Mouse (Mus musculus) kidney, embryonic 14.5 days (tissue): ENCODE data around the gene Ankrd6. TPM values are rescaled to one million over a fixed set of nuclear protein-coding genes. Genes with fewer than 3 reads are reported as not detected.

Source experiments
- ATAC-seq: fragments of 200-750 bp; cut with Nextera tagmentation; 2 replicates; pipeline ENCODE4 v1.8.0; 2017; ENCODE audit warnings: moderate number of reproducible peaks, mild to moderate bottlenecking, moderate TSS enrichment, moderate library complexity; ENCODE audit not compliant: low FRiP score, low TSS enrichment
- H3K27ac ChIP-seq: fragments of 300-500 bp; sonication (generic); 2 replicates; pipeline ENCODE4 v1.5.1; 2014; ENCODE audit warnings: low read depth, mild to moderate bottlenecking, low read length, moderate library complexity, mixed read lengths
- H3K27me3 ChIP-seq: fragments of 300-500 bp; sonication (generic); 2 replicates; pipeline ENCODE4 v1.6.1; 2014; ENCODE audit warnings: mild to moderate bottlenecking, low read length; ENCODE audit not compliant: control insufficient read depth, insufficient read depth
- H3K36me3 ChIP-seq: fragments of 300-500 bp; sonication (generic); 2 replicates; pipeline ENCODE4 v1.6.1; 2014; ENCODE audit warnings: low read length, mixed read lengths; ENCODE audit not compliant: control insufficient read depth, insufficient read depth
- H3K4me1 ChIP-seq: fragments of 300-500 bp; sonication (generic); 2 replicates; pipeline ENCODE4 v1.6.1; 2014; ENCODE audit warnings: low read length, mixed read lengths; ENCODE audit not compliant: control insufficient read depth, insufficient read depth
- H3K4me2 ChIP-seq: fragments of 300-500 bp; sonication (generic); replicated peaks from 2 replicates; pipeline ENCODE4 v1.6.1; 2014; ENCODE audit warnings: low read depth, mild to moderate bottlenecking, low read length
- H3K4me3 ChIP-seq: fragments of 300-500 bp; sonication (generic); 2 replicates; pipeline ENCODE4 v1.5.1; 2014; ENCODE audit warnings: mild to moderate bottlenecking, low read length
- H3K9ac ChIP-seq: fragments of 300-500 bp; sonication (generic); 2 replicates; pipeline ENCODE4 v1.6.1; 2014; ENCODE audit warnings: low read depth, mild to moderate bottlenecking, low read length, moderate library complexity
- H3K9me3 ChIP-seq: fragments of 300-500 bp; sonication (generic); 2 replicates; pipeline ENCODE4 v1.6.1; 2016; ENCODE audit warnings: low read length; ENCODE audit not compliant: control insufficient read depth
- WGBS: fragments of 180-500 bp; shearing (Covaris S2); extraction: QIAGEN DNeasy Blood & Tissue Kit; methylation state at CpG from one replicate; pipeline ENCODE4 v1.1.7; 2014; 5-methylcytosine and 5-hydroxymethylcytosine counted together
- polyA plus RNA-seq: library from polyadenylated mRNA; unstranded; fragments of >200 nt; fragmentation: Nextera tagmentation; extraction: Ambion mirVana; gene quantifications from 2 replicates; pipeline ENCODE4 v1.2.1, GENCODE M21; 2014

Ankrd6 gene
- polyA plus RNA-seq, 1 experiment from 2014 or later: 14.3 TPM

GRCm38 (mm10) chr4:32961394-32961793 lies 10.8 kb upstream of the Ankrd6 start:
- Histone ChIP-seq H3K9me3 (no peaks in the 10 kb centered on the region), H3K4me2 (no peak overlapping the region), H3K9ac (no peak overlapping the region), H3K4me3 (no peak overlapping the region), H3K4me1 (no peaks in the 10 kb centered on the region), H3K27ac (no peak overlapping the region), H3K27me3 (no peaks in the 10 kb centered on the region), H3K36me3 (no peaks in the 10 kb centered on the region)
- WGBS: 80% methylated on average over 3 of the region's 3 CpGs
- no peak for ATAC-seq

DNA sequence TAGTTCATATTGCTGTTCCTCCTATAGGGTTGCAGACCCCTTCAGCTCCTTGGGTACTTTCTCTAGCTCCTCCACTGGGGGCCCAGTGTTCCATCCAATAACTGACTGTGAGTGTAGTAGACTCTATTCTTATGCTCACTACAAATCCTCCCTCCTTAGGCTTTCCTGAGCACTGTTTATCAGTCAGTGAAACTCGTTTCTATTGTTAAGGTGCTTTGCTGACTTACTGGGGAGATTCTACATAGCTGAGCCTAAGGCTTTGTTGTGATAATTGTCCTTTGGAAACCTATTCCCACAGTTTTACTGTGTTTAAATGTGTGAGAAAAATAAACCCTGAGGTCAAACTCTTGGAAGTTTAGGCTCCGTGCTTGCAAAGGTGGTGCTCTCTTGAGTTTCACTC lies 5.8 kb upstream of the Ankrd6 start:
- no peak overlapping the region for H3K4me2 ChIP-seq
- no peak overlapping the region for H3K9ac ChIP-seq
- no peaks in the 10 kb centered on the region for H3K36me3 ChIP-seq
- 0 out of 2 replicates have a peak, but pooled peaks cover 4% of the 10 kb centered on the region for H3K27me3 ChIP-seq
- H3K4me1 ChIP-seq: 0 out of 2 replicates have a peak, but pooled peaks cover 2% of the 10 kb centered on the region
- no peak overlapping the region for H3K27ac ChIP-seq
- no peak for ATAC-seq
- WGBS: 43% methylated on average over 2 of the region's 2 CpGs
- H3K4me3 ChIP-seq: no peak overlapping the region
- no peaks in the 10 kb centered on the region for H3K9me3 ChIP-seq

DNA sequence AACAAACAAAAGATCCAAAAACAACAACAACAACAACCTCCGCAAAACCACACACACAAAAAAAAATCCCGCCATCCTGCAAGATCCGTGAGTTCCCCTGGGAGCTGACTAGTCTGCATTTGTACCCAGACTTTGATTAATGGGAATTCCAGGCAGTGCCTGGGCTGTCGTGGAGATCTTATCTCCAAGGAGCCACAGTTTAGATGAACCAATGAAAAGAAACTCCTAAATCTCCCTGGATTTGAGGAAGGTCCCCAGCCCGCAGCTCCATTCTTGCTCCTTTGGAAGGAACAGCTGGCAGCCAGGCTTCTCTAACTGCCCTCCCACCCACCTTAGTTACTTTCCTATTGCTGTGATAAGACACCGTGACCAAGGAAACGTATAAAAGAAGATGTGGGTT lies 2.0 kb upstream of the Ankrd6 start:
- peaks cover 13% of the 10 kb centered on the region; the same call in 1 of the 2 replicates for H3K4me1 ChIP-seq
- WGBS: 3% methylated on average over 7 of the region's 7 CpGs
- H3K9ac ChIP-seq: no peak overlapping the region
- ATAC-seq: no peak
- peak overlapping the region; percentile 74; the same call in 1 of the 2 replicates for H3K4me3 ChIP-seq
- H3K36me3 ChIP-seq: no peaks in the 10 kb centered on the region
- peak overlapping the region; percentile 95 for H3K4me2 ChIP-seq
- peaks cover 9% of the 10 kb centered on the region; the same call in 1 of the 2 replicates for H3K27me3 ChIP-seq
- no peak overlapping the region for H3K27ac ChIP-seq
- H3K9me3 ChIP-seq: no peaks in the 10 kb centered on the region

DNA sequence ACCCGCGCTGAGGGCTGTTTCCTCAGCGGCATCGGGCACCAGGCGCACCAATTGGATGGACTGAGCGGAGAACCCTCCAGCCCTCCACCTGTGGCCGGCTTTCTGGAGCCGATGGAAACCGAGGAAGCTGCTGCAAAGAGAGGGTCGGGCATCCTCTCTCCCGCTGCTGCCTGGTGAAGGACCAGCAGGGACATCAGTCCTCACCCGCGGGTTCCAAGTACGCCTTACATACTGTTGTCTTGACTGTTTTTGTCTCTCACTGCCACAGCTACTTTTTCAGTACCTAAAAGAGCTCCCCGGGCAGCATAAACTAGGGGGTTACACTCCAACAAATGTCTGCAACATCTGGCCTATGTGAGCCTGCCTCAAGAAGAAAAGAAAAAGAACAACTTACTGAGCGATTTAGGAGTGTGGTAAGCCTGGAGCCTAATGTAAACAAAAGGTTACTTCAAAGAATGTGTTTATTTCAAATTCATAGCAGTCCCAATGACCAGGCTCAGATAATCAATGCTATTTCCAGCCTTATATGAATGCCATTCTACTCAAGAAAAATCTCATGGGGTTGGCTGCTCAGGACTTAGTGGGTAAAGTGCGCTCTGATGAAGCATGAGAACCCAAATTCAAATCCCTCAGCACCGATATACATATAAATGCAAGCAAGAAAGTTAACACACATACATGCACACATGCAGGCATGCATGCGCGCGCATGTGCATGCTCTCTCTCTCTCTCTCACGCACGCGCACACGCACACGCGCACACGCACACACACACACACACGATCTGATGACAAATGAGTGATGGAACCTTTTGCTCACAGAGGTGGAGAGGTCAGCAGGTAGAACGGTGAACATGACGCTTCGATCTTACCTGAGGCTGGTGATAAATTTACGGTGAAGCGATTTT lies 647 bp upstream of the Ankrd6 start:
- peak overlapping the region; percentile 74 for H3K4me3 ChIP-seq
- 6% methylated on average over 34 of the region's 34 CpGs for WGBS
- H3K36me3 ChIP-seq: no peaks in the 10 kb centered on the region
- peak; percentile 41 for ATAC-seq
- no peaks in the 10 kb centered on the region for H3K9me3 ChIP-seq
- peaks cover 9% of the 10 kb centered on the region; the same call in 1 of the 2 replicates for H3K27me3 ChIP-seq
- H3K4me2 ChIP-seq: peak overlapping the region; percentile 95
- H3K9ac ChIP-seq: peak overlapping the region; percentile 68; the same call in 1 of the 2 replicates
- peaks cover 13% of the 10 kb centered on the region; the same call in 1 of the 2 replicates for H3K4me1 ChIP-seq
- no peak overlapping the region for H3K27ac ChIP-seq

DNA sequence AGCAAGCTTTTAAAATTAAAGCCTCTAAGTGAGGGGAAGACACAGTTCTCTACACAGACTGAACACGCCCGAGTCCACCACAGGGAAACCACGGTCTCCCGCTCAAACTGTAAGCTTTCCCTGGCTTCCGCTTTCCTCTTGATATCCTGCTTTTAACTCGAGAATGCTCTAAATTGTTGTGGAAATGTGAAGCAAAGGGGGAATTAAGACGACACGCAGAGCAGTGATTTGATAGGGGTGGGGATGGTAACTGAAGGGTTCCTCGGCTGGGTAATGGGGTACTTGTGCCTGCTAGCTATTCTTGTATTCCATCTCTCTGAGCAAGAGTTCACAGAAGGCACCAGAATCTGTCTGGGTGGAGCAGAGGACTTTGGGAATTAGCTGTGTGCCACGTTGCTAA lies 1.9 kb downstream of the Ankrd6 start:
- H3K4me1 ChIP-seq: peaks cover 13% of the 10 kb centered on the region; the same call in 1 of the 2 replicates
- no peaks in the 10 kb centered on the region for H3K36me3 ChIP-seq
- no peak for ATAC-seq
- H3K27me3 ChIP-seq: peaks cover 9% of the 10 kb centered on the region; the same call in 1 of the 2 replicates
- no peak overlapping the region for H3K4me2 ChIP-seq
- no peak overlapping the region for H3K27ac ChIP-seq
- no peak overlapping the region for H3K4me3 ChIP-seq
- WGBS: 59% methylated on average over 10 of the region's 10 CpGs
- no peaks in the 10 kb centered on the region for H3K9me3 ChIP-seq
- no peak overlapping the region for H3K9ac ChIP-seq

DNA sequence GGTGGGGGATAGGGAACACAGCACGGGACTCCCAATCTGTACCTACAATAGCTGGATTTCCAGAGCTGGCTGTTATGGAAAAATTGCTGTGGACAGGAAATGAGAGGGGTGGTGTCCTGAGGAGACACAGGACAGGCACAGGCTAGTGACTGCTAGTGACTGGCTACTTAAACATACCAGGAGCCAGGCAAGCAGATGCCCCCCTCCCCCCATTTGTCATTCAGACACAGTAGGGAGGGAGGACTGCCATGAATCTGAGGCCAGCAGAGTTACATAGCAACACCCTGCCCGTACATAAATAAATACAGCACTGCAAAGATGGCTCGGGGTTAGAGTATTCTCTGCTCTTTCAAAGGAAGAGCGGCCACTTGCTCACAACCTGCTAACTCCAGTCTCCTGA lies 3.0 kb downstream of the Ankrd6 start:
- no peak for ATAC-seq
- Histone ChIP-seq H3K4me2 (no peak overlapping the region), H3K27ac (no peak overlapping the region), H3K4me3 (no peak overlapping the region), H3K9me3 (no peaks in the 10 kb centered on the region), H3K36me3 (no peaks in the 10 kb centered on the region), H3K4me1 (peaks cover 12% of the 10 kb centered on the region; the same call in 1 of the 2 replicates), H3K9ac (no peak overlapping the region), H3K27me3 (peaks cover 9% of the 10 kb centered on the region; the same call in 1 of the 2 replicates)
- 24% methylated on average over 4 of the region's 4 CpGs for WGBS

- no peak overlapping the region for H3K4me2 ChIP-seq
- no peak for ATAC-seq
- 0 out of 2 replicates have a peak, but pooled peaks cover 7% of the 10 kb centered on the region for H3K4me1 ChIP-seq
- no peaks in the 10 kb centered on the region for H3K9me3 ChIP-seq
- H3K27ac ChIP-seq: no peak overlapping the region
- H3K27me3 ChIP-seq: no peaks in the 10 kb centered on the region
- WGBS: 68% methylated on average over 4 of the region's 4 CpGs
- H3K4me3 ChIP-seq: no peak overlapping the region
- H3K36me3 ChIP-seq: no peaks in the 10 kb centered on the region
- H3K9ac ChIP-seq: no peak overlapping the region
These were observed 9.7 kb downstream of the Ankrd6 start for GRCm38 (mm10) chr4:32940984-32941383.

GRCm38 (mm10) chr4:32939964-32940363 lies 10.7 kb downstream of the Ankrd6 start:
- 77% methylated on average over 5 of the region's 5 CpGs for WGBS
- Histone ChIP-seq H3K27ac (no peak overlapping the region), H3K4me3 (no peak overlapping the region), H3K9me3 (no peaks in the 10 kb centered on the region), H3K9ac (no peak overlapping the region), H3K4me2 (no peak overlapping the region), H3K4me1 (0 out of 2 replicates have a peak, but pooled peaks cover 7% of the 10 kb centered on the region), H3K27me3 (no peaks in the 10 kb centered on the region), H3K36me3 (no peaks in the 10 kb centered on the region)
- no peak for ATAC-seq

DNA sequence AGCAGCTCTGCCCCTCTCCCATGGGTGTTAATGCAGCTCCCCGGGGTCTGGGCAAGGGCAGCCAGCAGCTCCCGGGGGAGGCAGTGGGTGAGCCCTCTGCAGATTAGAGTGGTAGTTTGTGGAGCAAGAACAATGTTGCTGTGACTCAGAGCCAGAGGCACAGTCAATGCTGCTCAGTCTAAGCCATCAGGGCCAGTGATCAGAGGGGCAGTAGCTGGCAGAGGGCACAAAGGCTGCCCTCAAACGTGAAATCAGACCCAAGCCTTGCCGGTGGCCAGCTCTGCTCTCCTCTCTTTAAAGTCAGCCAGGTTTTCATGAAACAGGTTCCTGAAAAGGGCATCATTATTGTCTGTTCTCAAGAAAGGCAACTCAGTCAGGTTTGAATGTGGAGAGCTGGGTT lies 11.1 kb downstream of the Ankrd6 start:
- no peak overlapping the region for H3K27ac ChIP-seq
- WGBS: 28% methylated on average over 4 of the region's 4 CpGs
- no peak for ATAC-seq

More for the DNA sequence above, 11.1 kb downstream of the Ankrd6 start:
- Histone ChIP-seq H3K4me2 (no peak overlapping the region), H3K4me3 (no peak overlapping the region), H3K9me3 (no peaks in the 10 kb centered on the region), H3K27me3 (no peaks in the 10 kb centered on the region), H3K9ac (no peak overlapping the region), H3K4me1 (0 out of 2 replicates have a peak, but pooled peaks cover 7% of the 10 kb centered on the region), H3K36me3 (no peaks in the 10 kb centered on the region)
